Mouse (Mus musculus) CH12.LX (cell line): ENCODE data around the gene Cep55. TPM values are rescaled to one million over a fixed set of nuclear protein-coding genes. Genes with fewer than 3 reads are reported as not detected.

Experiments
- DNase-seq: peaks from one replicate; pipeline ENCODE4 v3.0.0-alpha.2; 2013; ENCODE audit errors: extremely low read depth
- H3K27ac ChIP-seq: 2 replicates; pipeline ENCODE4 v1.5.1; 2012; ENCODE audit warnings: low read depth, mild to moderate bottlenecking, control low read depth, moderate library complexity; ENCODE audit not compliant: insufficient read depth
- H3K27me3 ChIP-seq: replicated peaks from 2 replicates; pipeline ENCODE3; 2012; ENCODE audit warnings: inconsistent platforms
- H3K36me3 ChIP-seq, 2 experiments: replicated peaks in 1 of 2; 2 replicates each; pipeline versions ENCODE3 to v1.6.1; 2012; ENCODE audit warnings: inconsistent platforms in 1 of 2, low read length in 1 of 2, mild to moderate bottlenecking in 1 of 2, mixed read lengths in 1 of 2, moderate library complexity in 1 of 2; ENCODE audit not compliant: control insufficient read depth in 1 of 2, insufficient read depth in 1 of 2
- H3K4me1 ChIP-seq, 2 experiments: 2 replicates each; pipeline ENCODE4 v1.6.1; 2012; ENCODE audit warnings: inconsistent platforms in 1 of 2, moderate library complexity in 1 of 2; ENCODE audit not compliant: insufficient read depth in 2 of 2, control insufficient read depth in 1 of 2
- H3K4me2 ChIP-seq: 2 replicates; pipeline ENCODE4 v1.6.1; 2012; ENCODE audit warnings: low read depth, mild to moderate bottlenecking, control low read depth; ENCODE audit not compliant: poor library complexity, insufficient read depth, severe bottlenecking
- H3K4me3 ChIP-seq, 3 experiments: fragments of 150-350 bp in 1 of 3; sonication (generic) in 1 of 3; replicated peaks in 1 of 3; 2 replicates each; pipeline versions ENCODE3 to v1.5.1; 2011 to 2012; ENCODE audit warnings: low read depth in 2 of 3, low read length in 2 of 3, mild to moderate bottlenecking in 2 of 3, moderate library complexity in 2 of 3, control low read depth in 1 of 3, improper control_type of control experiment in 1 of 3, inconsistent platforms in 1 of 3, mixed read lengths in 1 of 3; ENCODE audit not compliant: poor library complexity in 1 of 3
- H3K79me2 ChIP-seq: replicated peaks from 2 replicates; pipeline ENCODE4 v1.6.1; 2012; ENCODE audit warnings: mild to moderate bottlenecking, moderate library complexity; ENCODE audit not compliant: control insufficient read depth, poor library complexity, insufficient read depth, severe bottlenecking; ENCODE audit errors: extremely low read depth
- H3K9ac ChIP-seq: 2 replicates; pipeline ENCODE4 v1.6.1; 2012; ENCODE audit warnings: low read depth, mild to moderate bottlenecking, control low read depth, moderate library complexity; ENCODE audit not compliant: insufficient read depth
- H3K9me3 ChIP-seq: replicated peaks from 2 replicates; pipeline ENCODE3; 2012; ENCODE audit warnings: low read length, inconsistent platforms, mixed read lengths
- BHLHE40 ChIP-seq: IDR thresholded peaks from 2 replicates; pipeline ENCODE4 v1.6.1; 2011; ENCODE audit warnings: mild to moderate bottlenecking, low read depth, low read length, improper control_type of control experiment
- CHD2 ChIP-seq: IDR thresholded peaks from 2 replicates; pipeline ENCODE4 v1.6.1; 2011; ENCODE audit warnings: low read length, improper control_type of control experiment
- CTCF ChIP-seq, 2 experiments: IDR thresholded peaks in 1 of 2; conservative IDR thresholded peaks in 1 of 2; 2 replicates each; pipeline ENCODE4 v1.5.1; 2011 to 2012; ENCODE audit warnings: low read depth in 2 of 2, low read length in 2 of 2, improper control_type of control experiment in 1 of 2, inconsistent platforms in 1 of 2, mild to moderate bottlenecking in 1 of 2, moderate library complexity in 1 of 2
- ELF1 ChIP-seq: IDR thresholded peaks from 2 replicates; pipeline ENCODE4 v1.6.1; 2014; ENCODE audit warnings: low read depth, mild to moderate bottlenecking, inconsistent platforms, low read length, improper control_type of control experiment
- IRF4 ChIP-seq: IDR thresholded peaks from 2 replicates; pipeline ENCODE4 v1.6.1; 2014; ENCODE audit warnings: low read depth, mild to moderate bottlenecking, inconsistent platforms, low read length, improper control_type of control experiment
- MAFK ChIP-seq: IDR thresholded peaks from 2 replicates; pipeline ENCODE4 v1.6.1; 2011; ENCODE audit warnings: low read length, improper control_type of control experiment; ENCODE audit not compliant: insufficient replicate concordance
- MYC ChIP-seq: IDR thresholded peaks from 2 replicates; pipeline ENCODE4 v1.6.1; 2011; ENCODE audit warnings: low read depth, mild to moderate bottlenecking, improper control_type of control experiment, low read length
- NRF1 ChIP-seq: IDR thresholded peaks from 2 replicates; pipeline ENCODE4 v1.6.1; 2014; ENCODE audit warnings: low read depth, mild to moderate bottlenecking, inconsistent platforms, low read length, improper control_type of control experiment, moderate library complexity
- POLR2A ChIP-seq: IDR thresholded peaks from 2 replicates; pipeline ENCODE4 v1.6.1; 2011; ENCODE audit warnings: low read depth, mild to moderate bottlenecking, improper control_type of control experiment, low read length
- RAD21 ChIP-seq: IDR thresholded peaks from 2 replicates; pipeline ENCODE4 v1.6.1; 2011; ENCODE audit warnings: low read depth, mild to moderate bottlenecking, low read length, improper control_type of control experiment, moderate library complexity
- SIN3A ChIP-seq: IDR thresholded peaks from 2 replicates; pipeline ENCODE4 v1.6.1; 2012; ENCODE audit warnings: low read length, improper control_type of control experiment, inconsistent platforms
- SMC3 ChIP-seq: IDR thresholded peaks from 2 replicates; pipeline ENCODE4 v1.6.1; 2011; ENCODE audit warnings: low read depth, low read length, improper control_type of control experiment
- TBP ChIP-seq: conservative IDR thresholded peaks from 2 replicates; pipeline ENCODE4 v1.6.1; 2011; ENCODE audit warnings: low read depth, low read length, improper control_type of control experiment
- TCF12 ChIP-seq: IDR thresholded peaks from 2 replicates; pipeline ENCODE4 v1.6.1; 2014; ENCODE audit warnings: low read depth, mild to moderate bottlenecking, inconsistent platforms, low read length, improper control_type of control experiment
- USF1 ChIP-seq: IDR thresholded peaks from 2 replicates; pipeline ENCODE4 v1.6.1; 2014; ENCODE audit warnings: low read depth, mild to moderate bottlenecking, inconsistent platforms, low read length, improper control_type of control experiment
- ZKSCAN1 ChIP-seq: IDR thresholded peaks from 2 replicates; pipeline ENCODE4 v1.6.1; 2012; ENCODE audit warnings: low read depth, inconsistent platforms, low read length, improper control_type of control experiment, borderline replicate concordance
- dilution Hi-C: fragments of 300-500 bp; cut with MboI; formaldehyde crosslinking; loops from 2 replicates; pipeline ENCODE4 v1.14.3; 2020; ENCODE audit warnings: low sequenced_read_pairs; ENCODE audit not compliant: extremely low pct_unique_long_range_greater_than_20kb, extremely low pct_ligation_motif_present
- in situ Hi-C: fragments of 300-500 bp; cut with MboI; formaldehyde crosslinking; loops from 3 replicates; pipeline ENCODE4 v1.14.3; 2019; ENCODE audit warnings: low sequenced_read_pairs, low pct_ligation_motif_present, low pct_unique_long_range_greater_than_20kb, mixed read lengths
- polyA plus RNA-seq: library from polyadenylated mRNA; unstranded; fragments of >175 nt; gene quantifications from 2 replicates; pipeline ENCODE4 v1.2.1, GENCODE M21; 2012; ENCODE audit warnings: low read depth; ENCODE audit not compliant: insufficient read length
- total RNA-seq, 2 experiments: library from RNA; depleted of rRNA; stranded (reverse); fragments of 300-350 nt in 1 of 2; fragments of >200 nt in 1 of 2; gene quantifications; 2 replicates each; pipeline ENCODE4 v1.2.3; 2012 to 2014

Gene Cep55
- total and polyA plus RNA-seq, 3 experiments = 29.6 to 76.2 (median 64.2) TPM

DNA sequence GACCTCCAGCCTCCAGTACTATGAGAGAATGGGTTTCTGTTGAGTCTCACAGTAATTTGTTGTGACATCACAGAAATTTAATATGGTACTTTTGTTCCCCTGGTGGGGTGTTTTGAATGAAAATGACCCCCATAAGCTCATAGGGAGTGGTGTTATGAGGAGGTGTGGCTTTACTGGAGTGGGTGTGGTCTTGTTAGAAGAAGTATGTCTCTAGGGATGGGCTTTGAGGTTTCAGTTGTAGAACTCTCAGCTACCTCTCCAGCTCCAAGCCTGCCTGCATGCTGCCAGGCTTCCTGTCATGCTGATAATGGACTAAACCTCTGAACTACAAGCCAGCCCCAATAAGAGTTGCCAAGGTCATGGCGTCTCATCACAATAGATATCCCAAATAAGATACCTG is 5.1 kb upstream of the Cep55 start:
- H3K36me3 ChIP-seq = no peaks in the 10 kb centered on the region
- no peak overlapping the region for H3K4me3 ChIP-seq
- no peaks in the 10 kb centered on the region for H3K79me2 ChIP-seq
- H3K4me1 ChIP-seq = peaks cover 2 to 19% of the 10 kb centered on the region in 2 experiments; a peak in 2 of 4 replicates
- no peaks in the 10 kb centered on the region for H3K27me3 ChIP-seq
- peak; percentile 39 for DNase-seq
- dilution Hi-C loops = no loop called here
- H3K4me2 ChIP-seq = no peak overlapping the region
- H3K9ac ChIP-seq = no peak overlapping the region
- TF ChIP-seq BHLHE40 = no peak
- no peak for TF ChIP-seq POLR2A
- TF ChIP-seq ZKSCAN1 = no peak
- TF ChIP-seq MAFK = no peak
- H3K9me3 ChIP-seq = no peaks in the 10 kb centered on the region
- no peak overlapping the region for H3K27ac ChIP-seq
- in situ Hi-C loops = loop anchor here (5.0 kb wide), 1 partner anchor 92 kb away; no protein-coding TSS in a partner anchor

DNA sequence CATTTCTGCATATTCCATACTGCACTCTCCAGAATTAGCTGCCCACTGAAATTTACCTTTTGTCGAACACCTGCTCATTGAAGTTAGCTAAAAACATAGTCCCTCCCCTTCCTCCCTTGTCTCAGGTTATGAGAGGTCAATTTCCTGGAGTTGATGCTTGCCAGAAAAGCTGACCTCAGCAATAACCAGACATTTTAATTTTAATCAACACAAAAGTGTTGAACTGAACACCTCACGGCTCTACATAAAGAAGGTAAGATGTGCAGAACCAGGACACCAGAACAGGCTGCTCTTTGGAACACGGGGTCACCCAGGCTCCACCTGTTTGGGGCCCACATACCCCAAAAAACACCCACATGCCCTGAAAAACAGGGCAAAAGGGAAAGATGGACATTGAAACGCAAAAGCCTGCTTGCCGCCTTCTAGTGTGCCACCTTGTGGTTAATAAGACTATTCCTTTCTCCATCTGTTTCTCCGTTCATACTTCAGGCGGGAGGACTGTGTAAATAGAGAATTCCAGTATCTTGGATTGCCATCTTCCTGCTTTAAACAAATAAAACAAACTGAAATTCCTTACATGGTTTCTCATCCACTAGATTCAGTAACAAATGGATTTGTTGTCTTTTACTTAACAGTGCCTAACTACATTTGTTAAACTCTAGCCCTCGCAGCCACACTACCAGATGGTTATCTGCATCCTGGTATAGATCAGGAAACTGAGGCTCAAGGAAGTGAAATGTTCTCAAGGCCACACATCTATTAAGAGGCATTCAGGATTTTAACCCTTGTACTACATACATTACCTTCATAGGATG is 1.4 kb upstream of the Cep55 start:
- dilution Hi-C loops = no loop called here
- peak overlapping the region; percentile 78 to 90 (median 84) for H3K4me3 ChIP-seq
- DNase-seq = peak; percentile 21

DNA sequence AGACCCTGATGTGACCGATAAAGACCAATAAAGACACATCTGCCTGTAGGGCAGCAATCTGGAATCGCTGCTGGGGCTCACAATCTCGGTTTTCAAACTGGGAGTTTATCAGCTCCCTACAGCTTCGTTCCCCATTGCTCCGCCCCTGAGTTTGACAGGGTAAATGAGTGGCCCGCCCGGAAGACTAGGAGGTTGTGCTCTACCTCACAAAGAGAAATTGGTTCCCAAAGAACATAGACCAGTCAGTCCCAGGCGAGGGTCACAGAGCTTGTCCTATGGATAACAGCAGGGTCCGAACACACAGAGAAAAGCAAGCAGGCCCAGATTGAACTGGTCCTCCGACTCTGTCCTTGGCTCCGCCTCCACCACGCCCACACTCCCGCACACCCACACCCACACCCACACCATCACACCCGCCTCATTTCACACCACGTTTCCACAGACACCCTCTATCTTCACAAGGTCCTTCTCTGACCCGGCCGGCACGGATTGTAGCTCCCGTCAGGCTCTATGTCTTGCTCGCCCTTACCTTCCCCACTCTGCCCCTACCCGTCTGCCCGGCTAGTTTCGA is 577 bp upstream of the Cep55 start:
- peak overlapping the region; percentile 0; the same call in 1 of the 2 replicates for H3K9ac ChIP-seq
- peak; percentile 80 for DNase-seq
- peak overlapping the region; percentile 74 for H3K4me2 ChIP-seq
- peaks cover 8 to 24% of the 10 kb centered on the region in 2 experiments for H3K36me3 ChIP-seq
- peaks cover 5 to 34% of the 10 kb centered on the region in 2 experiments; a peak in 3 of 4 replicates for H3K4me1 ChIP-seq
- H3K4me3 ChIP-seq = peak overlapping the region; percentile 78 to 90 (median 84)
- dilution Hi-C loops = no loop called here
- TF ChIP-seq ELF1 (peak; percentile 34; the same call in 1 of the 2 replicates), CHD2 (no peak), IRF4 (0 out of 2 replicates have a peak, but pooled peaks have one; percentile 25), TBP (0 out of 2 replicates have a peak, but pooled peaks have one; percentile 41)
- peaks cover 23% of the 10 kb centered on the region for H3K79me2 ChIP-seq
- H3K27ac ChIP-seq = no peak overlapping the region
- in situ Hi-C loops = loop anchor here (5.0 kb wide), 1 partner anchor 97 kb away; no protein-coding TSS in a partner anchor
- no peaks in the 10 kb centered on the region for H3K9me3 ChIP-seq
- H3K27me3 ChIP-seq = no peaks in the 10 kb centered on the region

More for the DNA sequence above, 1.4 kb upstream of the Cep55 start:
- in situ Hi-C loops = loop anchor here (5.0 kb wide), 1 partner anchor 96 kb away; no protein-coding TSS in a partner anchor
- H3K9ac ChIP-seq = peak overlapping the region; percentile 0; the same call in 1 of the 2 replicates
- H3K36me3 ChIP-seq = peaks cover 5 to 17% of the 10 kb centered on the region in 2 experiments
- no peaks in the 10 kb centered on the region for H3K9me3 ChIP-seq
- H3K27me3 ChIP-seq = no peaks in the 10 kb centered on the region
- peaks cover 22% of the 10 kb centered on the region for H3K79me2 ChIP-seq
- peak overlapping the region; percentile 74 for H3K4me2 ChIP-seq
- peaks cover 5 to 31% of the 10 kb centered on the region in 2 experiments; a peak in 3 of 4 replicates for H3K4me1 ChIP-seq
- no peak for TF ChIP-seq MYC
- no peak for TF ChIP-seq TCF12
- peak; percentile 66 for TF ChIP-seq SMC3
- no peak for TF ChIP-seq NRF1
- no peak for TF ChIP-seq USF1
- TF ChIP-seq RAD21 = peak; percentile 47
- TF ChIP-seq MAFK = peak; percentile 90
- TF ChIP-seq CTCF (conservative IDR thresholded peaks at IDR 0.05 in 1 of 2, IDR thresholded peaks at IDR 0.05 in 1 of 2; ENCODE audit: low read depth in 2 of 2, low read length in 2 of 2) = peak in 1 of 2 experiments; percentile 65; a peak in 2 of 4 replicates
- peak; percentile 32; the same call in 1 of the 2 replicates for TF ChIP-seq SIN3A
- no peak overlapping the region for H3K27ac ChIP-seq
